Mouse (Mus musculus): ENCODE data around the gene Hdlbp.
"Not testable (repeated sequence)": the region's sequence is repeated elsewhere in the genome, so short reads cannot be mapped to it uniquely, and the experiment has no call there.

Gene Hdlbp

GRCm38 (mm10) chr1:93478586-93479475 is at the start of gene Hdlbp:
TSS of gene Hdlbp (minus strand) at chr1:93478815.
- DNase-seq (ENCODE audit: low read depth), result peak; percentile 96

GRCm38 (mm10) chr1:93522325-93522724 is 43.7 kb upstream of the Hdlbp start:
- no peak for DNase-seq (ENCODE audit: low read depth)

DNA sequence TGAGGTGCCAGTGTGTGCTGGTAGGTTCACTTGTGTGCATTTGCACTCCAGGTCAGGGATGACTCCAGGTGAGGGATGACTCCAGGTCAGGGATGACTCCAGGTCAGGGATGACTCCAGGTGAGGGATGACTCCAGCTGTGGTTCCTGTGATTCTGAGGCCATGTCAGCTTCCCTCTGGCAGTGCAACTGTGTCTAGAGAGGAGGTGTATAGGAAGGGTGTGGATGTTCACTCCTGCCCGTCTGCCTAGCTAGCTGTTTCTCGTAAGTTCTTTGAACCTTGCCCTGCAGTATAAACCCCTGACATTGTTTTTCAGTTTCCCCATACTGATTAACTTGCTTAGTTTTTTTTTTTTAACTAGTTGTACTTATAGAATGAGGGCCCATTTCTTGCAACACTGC is 42.9 kb upstream of the Hdlbp start:
- no peak for DNase-seq (ENCODE audit: low read depth)

GRCm38 (mm10) chr1:93513221-93513620 is 34.6 kb upstream of the Hdlbp start:
- no peak for DNase-seq (ENCODE audit: low read depth)

GRCm38 (mm10) chr1:93512351-93512690 is 33.7 kb upstream of the Hdlbp start:
- DNase-seq (ENCODE audit: low read depth), result no peak

GRCm38 (mm10) chr1:93511585-93512350 is 33.2 kb upstream of the Hdlbp start, which contains the start of gene Farp2:
TSS of gene Farp2 (plus strand) at chr1:93512079.
- peak; percentile 90 for DNase-seq (ENCODE audit: low read depth)

- not testable (repeated sequence) for DNase-seq (ENCODE audit: low read depth)
These were observed 30.0 kb upstream of the Hdlbp start for GRCm38 (mm10) chr1:93508576-93508975.

DNA sequence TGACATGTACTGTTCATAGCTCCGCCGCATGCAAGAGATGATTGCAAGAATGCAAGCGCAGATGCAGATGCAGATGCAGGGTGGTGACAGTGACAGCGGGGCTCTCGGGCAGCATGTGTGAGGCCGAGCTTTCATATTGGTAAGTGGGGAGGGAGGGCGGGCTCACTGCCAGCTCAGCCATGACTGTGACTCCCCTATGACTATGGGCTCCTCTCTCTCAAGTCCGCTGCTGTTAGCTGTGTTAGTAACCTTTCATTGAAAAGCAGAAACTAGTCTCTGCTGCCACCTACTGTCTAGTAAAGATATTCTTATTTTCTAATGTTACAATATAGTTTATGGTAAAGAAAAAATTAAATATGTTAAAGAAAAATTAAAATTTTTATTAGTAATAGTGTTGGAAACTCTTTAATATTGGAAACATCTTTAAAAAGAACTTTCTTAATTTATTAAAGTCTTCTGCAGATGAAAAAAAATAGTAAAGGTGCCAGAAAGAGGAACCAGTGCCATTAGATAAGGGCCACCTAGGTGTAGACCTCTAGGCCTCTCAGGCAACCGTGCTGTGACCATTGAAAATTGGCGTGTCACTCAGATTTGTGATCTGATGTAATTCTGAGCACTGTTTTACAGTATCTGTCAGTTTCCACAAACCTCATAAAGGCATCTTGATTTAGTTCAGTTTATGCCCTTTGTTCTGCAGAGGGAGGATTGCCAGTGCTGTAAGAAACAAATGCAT is 28.5 kb upstream of the Hdlbp start:
- peak; percentile 39 for DNase-seq (ENCODE audit: low read depth)

GRCm38 (mm10) chr1:93495312-93495711 is 16.7 kb upstream of the Hdlbp start:
- no peak for DNase-seq (ENCODE audit: low read depth)

DNA sequence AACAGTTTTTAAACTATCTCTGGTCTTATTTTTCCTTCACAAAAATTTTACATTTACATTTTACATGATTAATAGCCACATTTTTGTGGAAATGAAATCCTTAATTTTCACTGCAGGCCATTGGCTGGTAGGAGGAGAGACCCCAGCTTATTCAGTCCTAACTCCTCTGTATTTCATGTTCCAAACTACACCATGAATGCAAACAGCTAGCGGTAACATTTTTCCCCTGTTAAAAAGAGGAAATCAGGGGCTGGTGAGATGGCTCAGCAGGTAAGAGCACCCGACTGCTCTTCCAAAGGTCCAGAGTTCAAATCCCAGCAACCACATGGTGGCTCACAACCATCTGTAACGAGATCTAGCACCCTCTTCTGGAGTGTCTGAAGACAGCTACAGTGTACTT is 7.7 kb upstream of the Hdlbp start:
- DNase-seq (ENCODE audit: low read depth), result not testable (repeated sequence)

- peak; percentile 14 for DNase-seq (ENCODE audit: low read depth)
These were observed 965 bp upstream of the Hdlbp start for GRCm38 (mm10) chr1:93479476-93480083.

DNA sequence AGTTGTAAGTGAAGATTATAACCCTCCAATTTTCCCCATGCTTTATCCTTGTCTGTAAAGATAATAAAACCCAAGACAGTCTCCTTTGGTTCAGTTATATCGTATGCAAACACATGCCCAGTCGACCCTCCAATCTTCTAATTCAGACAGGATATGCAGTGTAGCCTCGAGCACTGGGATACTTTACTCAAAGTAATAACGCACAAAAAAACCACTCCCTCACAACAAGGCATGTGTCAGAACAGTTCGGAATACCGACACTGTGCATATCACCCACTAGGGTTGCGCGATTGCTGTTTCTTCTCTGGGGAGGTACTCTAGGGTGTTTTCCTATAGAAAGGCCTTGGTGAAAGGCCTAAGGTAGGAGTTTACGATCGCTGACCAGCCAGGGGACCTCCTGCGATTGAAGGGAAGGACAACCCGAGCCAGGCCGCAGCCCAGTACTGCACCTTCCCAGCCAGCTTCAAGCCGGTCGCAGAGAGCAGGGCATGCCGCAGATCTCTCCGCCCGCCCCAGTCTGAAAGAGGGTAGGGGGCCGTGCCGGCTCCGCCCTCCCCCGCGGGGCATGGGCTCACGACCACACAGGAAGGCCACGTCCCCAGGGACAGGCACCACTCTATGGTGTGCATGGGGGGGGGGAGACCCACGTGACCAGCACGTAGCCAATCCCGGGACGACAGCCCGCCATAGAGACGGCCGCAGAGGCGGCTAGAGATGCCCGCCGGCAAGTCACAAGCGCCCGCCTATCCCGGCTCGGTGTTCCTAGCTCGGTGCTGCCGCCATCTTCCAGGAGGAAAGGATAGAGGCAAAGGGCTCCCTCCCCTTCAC is 643 bp downstream of the Hdlbp start:
- DNase-seq (ENCODE audit: low read depth), result peak; percentile 81

DNA sequence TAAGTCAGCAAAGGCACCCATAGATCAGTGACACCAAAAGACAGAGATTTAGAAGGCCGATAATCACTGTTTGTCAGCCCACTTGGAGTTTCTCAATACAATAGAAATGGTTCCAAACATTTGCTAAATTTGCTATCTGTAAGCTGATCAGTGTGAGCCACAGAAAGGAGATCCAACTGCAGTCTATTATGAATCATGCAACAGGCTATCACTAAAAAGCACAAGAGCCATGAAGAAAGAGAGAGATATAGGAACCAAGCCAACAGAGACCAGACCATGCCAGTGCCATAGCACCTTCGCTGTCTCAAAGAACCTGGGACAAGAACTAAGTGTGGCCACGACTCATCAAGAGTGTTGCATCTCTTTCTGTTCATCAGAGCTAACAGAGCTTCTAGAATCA is 2.9 kb downstream of the Hdlbp start:
- DNase-seq (ENCODE audit: low read depth), result no peak

- DNase-seq (ENCODE audit: low read depth), result no peak
These were observed 10.0 kb downstream of the Hdlbp start for GRCm38 (mm10) chr1:93468626-93469025.

- no peak for DNase-seq (ENCODE audit: low read depth)
These were observed 12.9 kb downstream of the Hdlbp start for GRCm38 (mm10) chr1:93465746-93466145.

DNA sequence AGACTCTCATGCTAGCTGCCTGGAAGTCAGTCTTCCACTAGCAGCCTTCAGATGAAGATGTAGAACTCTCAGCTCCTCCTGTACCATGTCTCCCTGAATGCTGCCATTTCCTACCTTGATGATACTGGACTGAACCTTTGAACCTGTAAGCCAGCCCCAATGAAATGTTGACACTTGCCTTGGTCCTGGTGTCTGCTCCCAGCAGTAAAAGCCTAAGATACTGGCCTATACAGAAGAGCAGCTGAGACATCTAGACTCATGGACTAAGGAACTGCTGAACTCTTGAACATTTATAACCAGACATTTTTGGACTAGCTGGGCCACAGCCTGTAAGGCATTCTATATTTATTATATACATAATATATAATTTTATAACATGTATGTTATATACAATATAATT is 13.5 kb downstream of the Hdlbp start:
- no peak for DNase-seq (ENCODE audit: low read depth)

DNA sequence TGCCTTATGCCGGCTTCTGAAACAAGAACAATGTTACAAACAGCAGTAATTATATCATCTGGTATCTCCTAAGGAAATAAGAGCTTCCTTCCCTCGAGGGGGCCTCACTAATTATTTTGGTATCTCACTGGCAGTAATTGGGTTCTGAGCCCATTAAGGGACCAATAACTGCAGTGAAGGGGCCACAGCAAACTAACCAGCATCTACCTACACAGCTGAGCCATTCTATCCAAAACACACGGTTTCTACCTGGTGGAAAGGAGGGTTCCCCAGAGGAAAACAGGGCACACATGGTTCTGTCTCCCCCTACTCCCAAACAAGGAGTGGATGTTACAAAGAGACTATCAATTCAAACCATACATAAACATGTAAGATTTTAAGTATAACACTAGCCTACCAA is 19.5 kb downstream of the Hdlbp start:
- no peak for DNase-seq (ENCODE audit: low read depth)

GRCm38 (mm10) chr1:93458357-93458756 is 20.3 kb downstream of the Hdlbp start:
- no peak for DNase-seq (ENCODE audit: low read depth)

- DNase-seq (ENCODE audit: low read depth), result no peak
These were observed 24.8 kb downstream of the Hdlbp start for GRCm38 (mm10) chr1:93453721-93454255.

DNA sequence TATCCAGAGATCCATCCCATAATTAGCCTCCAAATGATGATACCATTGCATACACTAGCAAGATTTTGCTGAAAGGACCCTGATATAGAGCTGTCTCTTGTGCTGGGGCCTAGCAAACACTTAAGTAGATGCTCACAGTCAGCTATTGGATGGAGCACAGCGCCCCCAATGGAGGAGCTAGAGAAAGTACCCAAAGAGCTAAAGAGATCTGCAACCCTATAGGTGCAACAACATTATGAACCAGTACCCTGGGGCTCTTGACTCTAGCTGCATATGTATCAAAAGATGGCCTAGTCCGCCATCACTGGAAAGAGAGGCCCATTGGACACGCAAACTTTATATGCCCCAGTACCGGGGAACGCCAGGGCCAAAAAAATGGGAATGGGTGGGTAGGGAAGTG is 28.5 kb downstream of the Hdlbp start:
- not testable (repeated sequence) for DNase-seq (ENCODE audit: low read depth)

DNA sequence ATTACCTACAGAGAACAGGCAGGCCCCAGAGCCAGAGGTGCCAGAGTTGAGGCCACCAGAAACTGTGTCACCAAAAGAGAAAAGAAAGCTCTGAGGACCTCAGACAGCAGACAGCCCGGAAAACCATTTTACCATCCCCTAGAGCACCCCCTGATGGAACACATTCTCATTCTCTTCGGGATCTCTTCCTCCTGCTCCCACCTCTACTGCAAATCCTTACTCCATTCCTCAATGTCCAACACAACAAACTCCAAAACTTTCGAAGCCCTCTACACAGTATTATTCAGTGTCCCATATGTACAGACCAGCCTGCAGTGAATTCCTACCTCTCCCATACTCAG is 32.8 kb downstream of the Hdlbp start:
- DNase-seq (ENCODE audit: low read depth), result no peak

Data from c-Kit-positive CD71-negative TER-119-negative erythroid progenitor cells, embryonic 14.5 days (primary cell).